Mouse (Mus musculus): ENCODE data around the gene Olfr279. TPM values are rescaled to one million over a fixed set of nuclear protein-coding genes. Genes with fewer than 3 reads are reported as not detected.

The Olfr279 gene
- total RNA-seq, 2 experiments from 2014 or later, result not detected

GRCm38 (mm10) chr15:98537923-98538322 lies 45.7 kb downstream of the Olfr279 start:
- intact Hi-C loops (cut with DNase I), result no loop called here

GRCm38 (mm10) chr15:98541064-98541463 lies 48.9 kb downstream of the Olfr279 start:
- DNase-seq (ENCODE audit: low spot score), result no peak
- intact Hi-C loops (cut with DNase I), result no loop called here

More at GRCm38 (mm10) chr15:98537923-98538322, 45.7 kb downstream of the Olfr279 start:
- no peak for DNase-seq (ENCODE audit: low spot score)

- no peak for DNase-seq (ENCODE audit: low spot score)
- intact Hi-C loops (cut with DNase I), result no loop called here
Observed at GRCm38 (mm10) chr15:98543341-98543740, 51.1 kb downstream of the Olfr279 start.

- intact Hi-C loops (cut with DNase I), result no loop called here
- DNase-seq (ENCODE audit: low spot score), result no peak
Observed at GRCm38 (mm10) chr15:98545151-98545550, 52.9 kb downstream of the Olfr279 start.

DNA sequence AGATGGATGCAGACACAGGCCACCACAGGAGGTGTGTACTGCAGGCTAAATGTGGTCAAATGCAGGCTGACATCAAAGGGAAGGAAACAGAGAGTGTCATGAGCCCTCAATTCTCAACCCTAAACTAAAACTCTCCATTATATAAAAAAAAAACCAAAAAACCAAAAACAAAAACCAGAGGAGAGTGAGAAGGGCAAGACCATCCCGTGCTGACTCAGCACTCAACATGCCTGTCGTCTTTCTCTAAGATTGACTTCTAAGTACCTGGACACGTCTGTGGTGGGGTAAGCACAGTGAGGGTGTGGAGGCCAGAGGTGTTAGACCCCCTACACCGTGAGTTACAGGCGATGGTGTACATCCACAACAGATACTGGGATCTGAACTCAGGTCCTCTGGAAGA lies 54.6 kb downstream of the Olfr279 start:
- intact Hi-C loops (cut with DNase I), result no loop called here
- DNase-seq (ENCODE audit: low spot score), result no peak

Small RNAs within 50 kb of the gene (microRNA-seq; reads per million reads assigned to microRNA genes)
- not detected for gene Mir1291

Other genes with a start within 250 kb of the Olfr279 start
- not detected for gene H1fnt, start 235.1 kb upstream of the Olfr279 start, total RNA-seq (2021)
- 1 to 10 TPM; 5.3 to 6.2 TPM for gene Zfp641, start 196.2 kb upstream of the Olfr279 start, total RNA-seq (2021)
- not detected for gene Olfr285, start 175.0 kb upstream of the Olfr279 start, total RNA-seq (2021)
- not detected for gene Olfr284, start 151.4 kb upstream of the Olfr279 start, total RNA-seq (2021)
- gene Olfr283, start 111.5 kb upstream of the Olfr279 start, total RNA-seq (2021), result not detected
- gene Olfr282, start 61.2 kb upstream of the Olfr279 start, total RNA-seq (2021), result not detected
- gene Olfr281, start 39.8 kb upstream of the Olfr279 start, total RNA-seq (2021), result not detected
- not detected for gene OR5BS1P, start 22.5 kb upstream of the Olfr279 start, total RNA-seq (2021)
- not detected for gene Lalba, start 9.7 kb upstream of the Olfr279 start, total RNA-seq (2021)
- 10 to 100 TPM; 74.0 to 75.6 TPM for gene Kansl2, start 41.9 kb downstream of the Olfr279 start, total RNA-seq (2021)
- gene Ccnt1, start 78.5 kb downstream of the Olfr279 start, total RNA-seq (2021), result 10 to 100 TPM; 31.0 to 31.9 TPM
- 1 to 10 TPM in 1 of 2 experiments, under 1 TPM in 1; 0.68 to 1.0 TPM for gene 4930415O20Rik, start 78.6 kb downstream of the Olfr279 start, total RNA-seq (2021)
- gene Adcy6, start 117.7 kb downstream of the Olfr279 start, total RNA-seq (2021), result 100 to 1,000 TPM; 188 to 238 TPM
- gene Cacnb3, start 138.4 kb downstream of the Olfr279 start, total RNA-seq (2021), result 1 to 10 TPM; 4.1 TPM
- 10 to 100 TPM; 43.5 to 52.8 TPM for gene Ddx23, start 170.5 kb downstream of the Olfr279 start, total RNA-seq (2021)
- 1 to 10 TPM; 1.3 to 1.5 TPM for gene Rnd1, start 185.1 kb downstream of the Olfr279 start, total RNA-seq (2021)
- gene Ccdc65, start 215.8 kb downstream of the Olfr279 start, total RNA-seq (2021), result under 1 TPM in 1 of 2 experiments, not detected in 1; 0.18 TPM
- 1 to 10 TPM; 4.7 to 7.2 TPM for gene Fkbp11, start 235.8 kb downstream of the Olfr279 start, total RNA-seq (2021)

Data from heart, postnatal 25 days (tissue).